Mouse (Mus musculus) embryo, embryonic 10 days (tissue): ENCODE measurements around the gene Clic4.
"Not testable (repeated sequence)": the region's sequence is repeated elsewhere in the genome, so short reads cannot be mapped to it uniquely, and the experiment has no call there.

Experiments used
- DNase-seq: peaks from one replicate; pipeline ENCODE4 v3.0.0-alpha.2; 2015; ENCODE audit warnings: low spot score

The Clic4 gene

GRCm38 (mm10) chr4:135184277-135184676 lies 88.3 kb downstream of the Clic4 start:
- DNase-seq = not testable (repeated sequence)

GRCm38 (mm10) chr4:135181819-135182218 lies 90.8 kb downstream of the Clic4 start:
- no peak for DNase-seq

GRCm38 (mm10) chr4:135179077-135179481 lies 93.5 kb downstream of the Clic4 start:
- peak; percentile 50 for DNase-seq

GRCm38 (mm10) chr4:135177568-135177967 lies 95.0 kb downstream of the Clic4 start:
- DNase-seq = no peak

DNA sequence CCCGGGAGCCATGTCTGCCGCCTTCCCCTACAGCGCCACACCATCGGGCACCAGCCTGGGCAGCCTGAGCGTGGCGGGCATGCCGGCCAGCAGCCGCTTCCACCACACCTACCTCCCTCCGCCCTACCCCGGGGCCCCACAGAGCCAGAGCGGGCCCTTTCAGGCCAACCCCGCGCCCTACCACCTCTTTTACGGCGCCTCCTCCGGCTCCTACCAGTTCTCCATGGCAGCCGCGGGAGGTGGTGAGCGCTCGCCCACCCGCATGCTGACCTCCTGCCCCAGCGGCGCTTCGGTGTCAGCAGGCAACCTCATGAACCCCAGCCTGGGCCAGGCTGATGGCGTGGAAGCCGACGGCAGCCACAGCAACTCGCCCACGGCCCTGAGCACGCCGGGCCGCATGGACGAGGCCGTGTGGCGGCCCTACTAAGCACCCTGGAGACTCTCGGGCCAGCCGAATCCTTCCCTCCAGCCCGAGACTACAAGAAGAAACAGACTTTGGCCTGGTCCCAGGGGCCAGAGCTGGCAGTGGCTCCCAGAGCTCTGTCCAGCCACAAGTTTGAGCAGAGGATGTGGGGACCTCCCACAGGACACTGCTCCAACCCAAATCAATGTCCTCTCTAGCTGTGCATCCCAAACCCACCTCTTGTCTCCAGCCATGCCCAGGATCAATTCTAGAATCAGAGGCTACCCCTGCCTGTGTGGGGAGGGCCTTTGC lies 97.1 kb downstream of the Clic4 start:
- peak; percentile 61 for DNase-seq

GRCm38 (mm10) chr4:135171304-135171875 lies 101.2 kb downstream of the Clic4 start:
- DNase-seq = peak; percentile 35

GRCm38 (mm10) chr4:135169501-135169900 lies 103.1 kb downstream of the Clic4 start:
- DNase-seq = no peak

DNA sequence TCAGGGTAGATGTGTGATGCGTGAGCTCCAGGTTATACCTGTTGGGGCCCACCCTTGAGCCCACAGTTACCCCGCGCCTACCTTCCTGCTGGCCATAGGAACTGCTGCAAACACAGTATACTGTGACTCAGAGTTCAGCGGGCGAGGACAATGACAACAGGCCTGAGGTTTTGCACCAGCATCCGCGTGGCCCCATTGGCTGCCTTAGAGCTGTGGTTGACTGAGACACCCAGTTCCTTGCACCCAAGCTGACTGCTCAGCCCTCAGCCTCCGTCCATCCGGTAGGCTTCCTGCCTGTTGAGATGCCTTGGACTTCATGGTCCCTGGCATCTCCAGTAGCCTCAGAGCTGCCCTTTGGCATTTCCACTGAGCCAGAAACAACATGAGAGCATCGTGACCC lies 103.5 kb downstream of the Clic4 start:
- DNase-seq = no peak

DNA sequence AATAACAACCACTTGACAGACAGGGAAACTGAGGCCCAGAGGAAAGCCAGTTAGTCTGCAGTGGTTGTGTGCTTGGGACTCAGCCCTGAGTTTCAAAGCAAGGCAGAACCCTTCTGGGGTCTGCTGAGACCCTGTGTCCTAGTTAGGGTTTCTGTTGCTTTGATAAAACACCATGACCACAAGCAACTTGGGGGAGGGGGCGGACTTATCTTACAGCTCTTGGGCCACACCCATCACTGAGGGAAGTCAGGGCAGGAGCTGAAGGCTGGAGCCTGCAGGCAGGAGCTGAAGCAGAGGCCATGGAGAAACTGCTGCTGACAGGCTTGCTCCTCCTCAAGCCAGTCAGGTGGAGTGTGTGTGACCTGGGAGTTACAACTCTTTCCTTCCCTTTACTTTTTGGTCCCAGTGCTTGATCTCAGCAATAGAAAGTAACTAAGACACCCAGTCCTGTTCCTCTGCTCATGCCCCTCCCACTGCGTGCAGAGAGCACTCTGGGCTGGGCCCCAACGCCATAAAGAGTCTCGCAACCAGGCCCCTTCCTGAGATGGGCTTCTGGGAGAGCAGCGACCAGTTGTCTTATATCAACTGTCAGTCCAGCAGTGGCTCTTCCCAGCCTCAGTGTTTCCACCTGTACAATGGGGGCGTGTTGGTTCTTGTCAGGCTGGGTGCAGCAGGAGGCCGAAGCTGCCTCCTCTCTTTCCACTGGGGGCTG lies 104.6 kb downstream of the Clic4 start:
- peak; percentile 15 for DNase-seq

DNA sequence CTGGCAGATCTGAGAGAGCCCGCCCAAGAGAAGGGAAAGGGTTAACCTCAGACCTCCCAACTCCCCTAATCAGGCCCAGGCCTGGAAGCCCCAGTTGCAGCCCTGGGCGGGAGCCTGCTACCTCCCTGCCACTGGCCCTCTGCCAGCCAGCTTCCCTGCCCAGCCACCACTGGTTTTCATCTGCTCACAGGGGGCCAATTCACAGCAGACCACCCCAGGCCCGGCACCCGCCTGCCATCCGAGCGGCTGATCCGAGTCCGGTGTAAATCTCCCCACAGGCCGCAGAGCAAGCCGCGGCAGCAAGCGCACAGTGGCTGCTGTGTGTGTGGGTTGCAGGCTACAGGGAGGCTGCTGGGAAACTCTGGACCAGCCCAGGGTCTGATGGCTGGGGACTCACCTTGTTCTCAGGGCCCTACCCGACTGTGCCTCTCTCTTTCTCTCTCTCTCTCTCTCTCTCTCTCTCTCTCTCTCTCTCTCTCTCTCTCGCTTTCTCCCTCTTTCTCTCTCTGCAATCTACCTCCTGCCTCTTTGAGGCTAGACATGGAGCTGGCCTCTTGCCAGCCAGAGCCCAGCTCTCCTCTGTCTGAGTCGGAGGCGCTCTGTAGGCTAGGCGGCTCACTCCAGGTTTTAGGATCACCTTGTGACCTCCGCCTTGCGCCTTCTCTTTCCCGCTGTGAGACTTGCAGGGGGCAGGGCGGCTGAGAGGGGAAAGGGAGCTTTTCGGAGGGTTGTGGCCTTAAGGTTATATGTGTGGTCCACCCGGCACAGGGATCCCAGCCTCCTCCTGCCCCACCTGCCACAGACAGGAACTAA lies 106.0 kb downstream of the Clic4 start:
- peak; percentile 61 for DNase-seq

DNA sequence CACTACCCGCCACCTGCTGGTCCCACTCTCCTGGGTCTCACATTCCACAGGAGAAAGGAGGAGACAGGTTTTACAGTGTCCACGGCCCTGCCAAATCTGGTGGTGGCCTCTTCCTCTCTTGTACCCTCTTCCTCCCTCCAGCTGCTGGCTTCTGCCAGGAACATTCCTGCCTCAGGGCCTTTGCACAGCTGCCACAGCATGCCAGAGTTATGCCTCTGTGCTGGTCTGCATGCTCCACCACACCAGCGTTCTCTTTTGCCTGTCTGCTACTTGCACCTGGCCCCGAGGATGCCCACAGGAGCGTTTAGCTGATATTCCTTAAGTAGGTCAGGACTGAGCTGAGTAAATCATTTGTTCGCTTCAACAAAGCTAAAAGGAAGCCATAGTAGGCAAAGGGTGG lies 106.9 kb downstream of the Clic4 start:
- DNase-seq = no peak
